Mouse (Mus musculus): ENCODE measurements at regions not wholly inside any gene's neighbourhood (a gene's known extent, or its start where the extent isn't known, plus 50 kb on each side); places are given as distances from the start of the nearest gene placed in this dataset.

DNA sequence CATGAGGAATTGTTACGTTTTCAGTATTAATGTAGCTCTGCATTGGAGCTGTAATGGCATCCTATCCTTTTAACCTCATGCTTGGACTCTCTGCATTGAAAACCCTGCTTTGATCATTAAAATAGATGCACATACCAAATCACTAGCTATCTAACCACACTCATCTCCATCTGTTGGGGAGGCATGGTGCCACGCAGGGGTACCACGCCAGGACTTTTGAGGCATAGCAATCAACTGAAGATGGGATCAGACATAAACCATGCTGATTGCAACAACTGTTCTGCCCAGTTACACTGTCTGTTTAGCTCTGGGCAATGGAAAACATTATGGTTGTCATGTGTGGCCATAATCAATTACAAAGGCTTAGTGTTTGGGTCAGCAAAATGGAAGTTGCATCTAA, 295.6 kb upstream of the Crim1 start:
- TF ChIP-seq CTCF (IDR thresholded peaks at IDR 0.05; ENCODE audit: borderline replicate concordance, insufficient read depth, low read depth, low read length): no peak
- TF ChIP-seq POLR2A (IDR thresholded peaks at IDR 0.05; ENCODE audit: borderline replicate concordance, insufficient read depth, low read length): no peak

All from cerebellum, adult 2 months (tissue).